Mouse (Mus musculus) embryonic stem cell, embryonic (primary cell): ENCODE data around the gene Fam114a1.

Experiments
- CTCF ChIA-PET, 4 experiments: fragments of 300-600 bp in 2 of 4; fragments of 350-600 bp in 2 of 4; sonication (Branson Sonifier 250); formaldehyde crosslinking; loops; one replicate each; lab custom pipeline; 2022; ENCODE audit warnings: inconsistent platforms in 2 of 4; lab: Charles Lee
- POLR2A ChIA-PET, 4 experiments: fragments of 300-600 bp in 2 of 4; fragments of 350-600 bp in 2 of 4; sonication (Branson Sonifier 250); formaldehyde crosslinking; loops; one replicate each; lab custom pipeline; 2022; ENCODE audit warnings: antibody characterized with exemption in 4 of 4, inconsistent platforms in 1 of 4; lab: Charles Lee

Gene Fam114a1

GRCm38 (mm10) chr5:65071689-65072118, 101.8 kb downstream of the Fam114a1 start:
- ChIA-PET POLR2A (interaction anchor here in 2 of 4 experiments (1.1 to 2.7 kb wide), 4 partner anchors 10 to 36 kb away, joined by 3 to 15 read pairs (median 6); partner anchors contain the start of gene Klhl5 (in 1 of the 2)), CTCF (interaction anchor here in 3 of 4 experiments (0.5 to 1.4 kb wide), 3 partner anchors 46 to 85 kb away, joined by 3 to 10 read pairs (median 3); no protein-coding TSS in a partner anchor)

- ChIA-PET POLR2A (interaction anchor here in 1 of 4 experiments (2.4 kb wide), 1 partner anchor 11 kb away, joined by 7 read pairs; no protein-coding TSS in a partner anchor), CTCF (no interaction called here)
Observed at GRCm38 (mm10) chr5:65073247-65073646, 103.4 kb downstream of the Fam114a1 start.

- POLR2A ChIA-PET, result interaction anchor here in 2 of 4 experiments (0.6 to 2.6 kb wide), 5 partner anchors 16 to 179 kb away, joined by 3 to 10 read pairs (median 3); partner anchors contain the start of gene Klhl5 (in 2 of the 2)
Observed at GRCm38 (mm10) chr5:65074693-65075092, 104.8 kb downstream of the Fam114a1 start.

GRCm38 (mm10) chr5:65076087-65076486, 106.2 kb downstream of the Fam114a1 start:
- POLR2A ChIA-PET, result interaction anchor here in 2 of 4 experiments (0.8 to 2.6 kb wide), 14 partner anchors 9 to 81 kb away, joined by 3 to 10 read pairs (median 5); partner anchors contain the start of gene Klhl5 (in 2 of the 2)
- CTCF ChIA-PET, result interaction anchor here (0.7 to 1.4 kb wide), 9 partner anchors 10 to 675 kb away, joined by 3 to 4 read pairs (median 3); partner anchors contain the start of gene Wdr19 (in 1 of the 4)

More at GRCm38 (mm10) chr5:65074693-65075092, 104.8 kb downstream of the Fam114a1 start:
- CTCF ChIA-PET, result interaction anchor here (0.5 to 0.7 kb wide), 5 partner anchors 17 to 176 kb away, joined by 3 to 17 read pairs (median 3); no protein-coding TSS in a partner anchor

GRCm38 (mm10) chr5:65076748-65077147, 106.9 kb downstream of the Fam114a1 start:
- CTCF ChIA-PET, result interaction anchor here in 3 of 4 experiments (0.8 to 1.4 kb wide), 6 partner anchors 11 to 123 kb away, joined by 3 to 4 read pairs (median 3); partner anchors contain the start of gene Wdr19 (in 1 of the 3)
- POLR2A ChIA-PET, result interaction anchor here in 2 of 4 experiments (0.9 to 2.6 kb wide), 14 partner anchors 10 to 224 kb away, joined by 3 to 10 read pairs (median 5); partner anchors contain the start of gene Klhl5 (in 2 of the 2)

GRCm38 (mm10) chr5:65078081-65078480, 108.2 kb downstream of the Fam114a1 start:
- ChIA-PET CTCF (interaction anchor here in 2 of 4 experiments (0.7 to 1.5 kb wide), 4 partner anchors 23 to 80 kb away, joined by 3 to 8 read pairs (median 6); no protein-coding TSS in a partner anchor), POLR2A (interaction anchor here in 2 of 4 experiments (0.6 to 2.5 kb wide), 5 partner anchors 9 to 223 kb away, joined by 3 to 15 read pairs (median 3); partner anchors contain the start of gene Klhl5 (in 1 of the 2))

GRCm38 (mm10) chr5:65079881-65080280, 110.0 kb downstream of the Fam114a1 start:
- CTCF ChIA-PET, result interaction anchor here in 2 of 4 experiments (0.6 to 1.6 kb wide), 3 partner anchors 11 to 196 kb away, joined by 3 read pairs; no protein-coding TSS in a partner anchor
- POLR2A ChIA-PET, result interaction anchor here in 3 of 4 experiments (0.6 to 2.5 kb wide), 16 partner anchors 10 to 311 kb away, joined by 3 to 15 read pairs (median 4); partner anchors contain the start of genes Klhl5 (in 2 of the 3), Lias (in 1 of the 3) and Rpl9 (in 1 of the 3)

GRCm38 (mm10) chr5:65081836-65082235, 112.0 kb downstream of the Fam114a1 start:
- ChIA-PET CTCF (interaction anchor here in 1 of 4 experiments (0.6 kb wide), 1 partner anchor 379 kb away, joined by 3 read pairs; no protein-coding TSS in a partner anchor), POLR2A (interaction anchor here in 2 of 4 experiments (1.2 to 1.6 kb wide), 2 partner anchors 14 to 25 kb away, joined by 3 to 4 read pairs; partner anchors contain the start of gene Klhl5 (in 1 of the 2))

GRCm38 (mm10) chr5:65086522-65086921, 116.7 kb downstream of the Fam114a1 start:
- POLR2A ChIA-PET, result interaction anchor here in 2 of 4 experiments (0.6 to 2.2 kb wide), 3 partner anchors 10 to 348 kb away, joined by 3 to 7 read pairs (median 5); no protein-coding TSS in a partner anchor
- CTCF ChIA-PET, result no interaction called here

- CTCF ChIA-PET, result no interaction called here
- POLR2A ChIA-PET, result interaction anchor here in 2 of 4 experiments (0.6 to 1.1 kb wide), 2 partner anchors 10 to 17 kb away, joined by 3 to 7 read pairs; partner anchors contain the start of gene Klhl5 (in 1 of the 2)
Observed at GRCm38 (mm10) chr5:65089707-65090106, 119.8 kb downstream of the Fam114a1 start.

GRCm38 (mm10) chr5:65091184-65091858, 121.5 kb downstream of the Fam114a1 start:
- CTCF ChIA-PET, result interaction anchor here in 1 of 4 experiments (0.9 kb wide), 1 partner anchor 12 kb away, joined by 3 read pairs; no protein-coding TSS in a partner anchor

More at GRCm38 (mm10) chr5:65091184-65091858, 121.5 kb downstream of the Fam114a1 start:
- POLR2A ChIA-PET, result interaction anchor here in 2 of 4 experiments (0.7 to 1.6 kb wide), 3 partner anchors 11 to 16 kb away, joined by 3 to 4 read pairs (median 3); partner anchors contain the start of gene Klhl5 (in 1 of the 2)
